Mouse (Mus musculus) G1E-ER4 (cell line): ENCODE results near the gene Gm12166. TPM values are rescaled to one million over a fixed set of nuclear protein-coding genes. Genes with fewer than 3 reads are reported as not detected.

Experiments
- GATA1 ChIP-seq: IDR thresholded peaks from one replicate; pipeline ENCODE4 v1.8.0; 2012; ENCODE audit warnings: low read length, inconsistent platforms
- polyA plus RNA-seq: library from polyadenylated mRNA; stranded (reverse); fragments of >175 nt; gene quantifications from 2 replicates; pipeline ENCODE4 v1.2.3, GENCODE M21; 2012

Gm12166 gene
- polyA plus RNA-seq, 1 experiment = 0.24 TPM

DNA sequence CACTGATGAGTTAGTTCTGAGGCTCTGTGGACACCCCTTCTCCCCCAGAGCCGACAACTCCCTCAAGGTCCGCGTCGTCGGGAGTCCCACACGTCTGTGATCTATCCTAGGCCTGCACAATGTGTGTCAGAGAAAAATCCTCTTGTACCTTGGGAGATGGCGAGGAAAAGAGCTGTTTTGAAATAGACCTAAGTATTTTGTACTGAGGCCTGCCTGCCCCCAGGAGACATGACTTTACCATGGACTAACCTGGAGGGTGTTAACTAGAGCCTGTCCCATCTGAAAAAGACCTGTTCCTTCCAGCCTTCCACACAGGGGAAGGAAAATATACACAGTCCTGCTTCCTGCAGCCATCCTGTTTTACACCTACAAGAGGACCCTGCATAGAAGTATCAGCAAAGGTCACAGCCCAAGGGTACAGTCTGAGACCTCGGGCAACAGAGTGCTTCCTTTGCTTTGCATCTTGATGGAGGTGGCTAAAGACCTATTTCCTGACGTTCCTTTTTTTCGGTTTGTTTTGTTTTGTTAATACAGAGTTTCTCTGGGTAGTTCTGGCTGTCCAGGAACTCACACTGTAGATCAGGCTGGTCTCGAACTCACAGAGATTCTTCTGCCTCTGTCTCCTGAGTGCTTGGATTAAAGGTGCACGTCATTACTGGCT is 10.4 kb downstream of the Gm12166 start:
- no peak for TF ChIP-seq GATA1

DNA sequence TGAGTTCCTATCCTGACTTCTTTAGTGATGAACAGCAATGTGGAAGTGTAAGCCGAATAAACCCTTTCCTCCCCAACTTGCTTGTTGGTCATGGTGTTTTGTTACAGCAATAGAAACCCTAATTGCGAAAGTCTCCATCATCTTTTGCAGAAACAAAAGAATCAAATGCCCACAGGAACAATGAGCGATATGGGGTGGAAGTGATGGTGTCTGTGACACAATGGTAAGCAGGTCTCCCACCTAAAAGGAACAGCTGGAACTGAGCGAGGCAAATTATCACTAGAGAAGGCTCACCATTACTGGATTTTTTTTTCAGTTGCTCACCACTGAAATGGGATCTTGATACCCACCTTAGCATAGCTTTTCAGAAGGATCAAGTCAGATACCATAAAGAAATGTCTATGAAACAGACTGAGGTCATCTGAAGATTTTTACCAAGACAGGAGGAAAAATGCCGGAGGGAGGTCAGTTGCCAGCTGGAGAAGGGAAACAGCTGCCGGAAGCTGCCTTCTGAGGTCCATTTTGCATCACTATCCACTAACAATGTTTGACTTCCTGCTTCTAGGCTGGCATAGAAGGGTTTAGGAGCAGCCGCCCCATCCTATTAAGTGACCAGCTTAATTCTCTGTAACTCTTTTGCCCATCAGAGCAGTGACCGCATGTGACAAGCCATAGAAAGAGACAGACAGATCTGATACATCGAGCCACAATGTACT is 11.1 kb downstream of the Gm12166 start:
- no peak for TF ChIP-seq GATA1

DNA sequence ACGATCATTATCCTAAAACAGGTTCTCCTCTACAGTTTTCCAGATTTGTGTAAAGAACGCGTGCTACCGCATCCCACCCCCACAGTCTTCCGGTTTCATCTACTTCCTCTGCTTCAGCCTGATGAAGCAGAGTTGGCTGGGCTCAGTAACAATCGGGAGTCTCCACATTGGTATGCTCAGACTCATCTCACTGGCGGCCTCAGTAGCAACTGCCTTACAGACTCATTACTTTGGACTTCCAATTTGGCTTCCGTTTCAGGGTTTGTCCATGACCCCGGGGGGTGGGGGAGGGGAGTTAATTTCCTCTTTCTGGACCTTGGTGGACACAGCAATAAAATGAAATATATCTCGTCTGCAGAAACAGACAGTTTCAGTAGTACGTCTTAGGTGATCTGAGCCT is 12.8 kb downstream of the Gm12166 start:
- TF ChIP-seq GATA1 = no peak

DNA sequence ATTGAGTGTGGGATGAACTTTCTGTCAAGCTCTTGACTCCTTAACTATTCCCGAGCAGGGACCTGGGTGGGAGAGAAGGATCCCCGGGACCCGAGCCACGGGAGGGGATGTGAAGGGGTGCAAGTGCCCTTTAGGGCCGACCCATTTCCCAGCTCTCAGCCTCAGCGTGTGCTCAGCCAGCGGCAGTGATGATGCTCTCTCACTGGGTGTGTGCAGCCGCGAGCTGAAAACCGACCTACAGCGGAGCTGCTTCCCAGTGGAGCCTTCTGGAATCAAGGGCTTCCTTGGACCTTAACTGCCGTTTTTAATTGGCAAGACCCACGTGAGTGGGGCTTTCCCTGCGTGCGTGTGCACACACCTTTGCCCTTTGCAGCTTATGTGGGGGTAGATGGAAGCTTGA is 13.2 kb downstream of the Gm12166 start:
- no peak for TF ChIP-seq GATA1

DNA sequence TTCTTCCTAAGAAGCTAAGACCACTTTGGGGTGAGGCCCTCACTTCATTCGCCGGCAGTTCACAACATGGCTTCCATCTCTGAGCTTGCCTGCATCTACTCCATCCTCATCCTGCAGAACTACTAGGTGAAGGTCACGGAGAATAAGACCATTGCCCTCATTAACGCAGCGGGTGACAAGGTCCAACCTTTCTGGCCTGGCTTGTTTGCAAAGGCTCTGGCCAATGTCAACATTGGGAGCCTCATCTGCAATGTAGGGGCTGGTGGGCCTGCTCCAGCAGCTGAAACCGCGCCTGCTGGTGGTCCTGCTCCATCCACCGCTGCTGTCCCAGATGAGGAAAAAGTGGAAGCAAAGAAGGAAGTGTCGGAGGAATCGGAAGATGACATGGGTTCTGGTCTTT is 15.7 kb downstream of the Gm12166 start:
- TF ChIP-seq GATA1 = no peak

DNA sequence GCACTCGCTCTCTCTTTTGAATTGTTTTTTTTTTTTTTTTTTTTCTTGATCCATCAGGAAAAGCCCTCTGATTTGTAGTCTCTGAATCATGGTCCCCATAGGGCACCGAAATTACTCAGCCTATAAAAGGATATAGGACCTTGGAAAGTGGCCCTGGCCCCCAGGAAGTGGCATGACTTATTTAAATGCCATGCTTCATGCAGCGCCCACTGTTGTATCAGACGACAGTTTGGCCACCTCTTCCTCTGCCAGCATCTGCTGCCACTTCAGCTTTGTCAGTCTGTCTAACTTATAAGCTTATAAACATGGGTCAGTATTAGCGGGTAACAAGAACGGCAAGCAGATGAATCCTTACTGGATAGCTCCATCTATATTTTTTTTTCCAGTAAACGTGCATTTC is 19.2 kb downstream of the Gm12166 start:
- no peak for TF ChIP-seq GATA1

DNA sequence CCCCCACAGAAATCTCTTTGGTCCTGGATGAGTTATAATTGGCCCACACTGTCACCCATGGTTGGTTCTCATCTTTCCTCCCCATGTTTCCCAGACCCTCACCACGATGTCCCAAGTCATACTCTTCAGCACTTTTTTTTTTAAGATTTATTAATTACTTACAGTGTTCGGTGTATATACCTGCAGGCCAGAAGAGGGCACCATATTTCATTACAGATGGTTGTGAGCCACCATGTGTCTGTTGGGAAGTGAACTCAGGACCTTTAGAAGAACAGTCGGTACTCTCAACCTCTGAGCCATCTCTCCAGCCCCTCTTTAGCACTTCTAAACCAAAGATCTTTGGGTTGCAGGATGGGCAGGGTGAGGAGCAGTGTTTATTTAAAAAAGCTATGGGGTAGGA is 20.7 kb downstream of the Gm12166 start:
- TF ChIP-seq GATA1 = no peak

DNA sequence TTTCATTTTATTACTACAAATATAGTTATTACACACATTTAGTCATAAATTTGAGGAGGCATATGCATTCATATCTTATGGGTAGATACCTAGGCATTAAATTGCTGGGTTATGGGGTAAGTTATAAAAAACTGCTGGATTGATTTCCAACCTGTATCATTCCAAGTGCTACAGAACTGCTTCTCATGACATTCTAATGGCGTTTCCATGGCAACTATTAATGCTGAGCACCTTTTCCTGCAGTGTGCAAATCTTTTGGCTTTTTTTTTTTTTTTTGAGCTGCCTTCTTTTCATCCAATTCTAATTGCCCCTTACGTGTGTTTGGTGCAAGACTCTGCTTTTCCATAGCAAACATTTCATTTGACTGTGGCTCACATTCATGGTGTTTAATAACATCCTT is 22.1 kb downstream of the Gm12166 start:
- TF ChIP-seq GATA1 = no peak

DNA sequence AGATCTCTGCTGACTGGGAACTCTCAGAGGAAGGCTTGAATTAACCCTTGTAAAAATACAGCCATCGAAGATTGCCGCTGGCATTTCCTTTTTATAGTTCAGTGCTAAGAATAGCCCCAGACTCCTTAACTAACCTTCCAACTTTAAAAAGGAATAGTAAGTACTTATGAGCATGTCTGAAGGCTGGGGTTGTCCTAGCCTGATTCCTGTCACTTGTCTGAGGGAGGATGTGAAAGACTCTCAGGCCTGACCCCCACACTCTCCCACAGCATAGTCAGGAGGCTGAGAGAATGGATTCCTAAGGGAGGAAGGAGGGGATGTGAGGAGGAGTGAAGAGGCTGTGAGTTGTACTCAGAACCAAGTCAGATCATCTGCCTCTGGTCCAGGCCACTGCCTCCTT is 22.6 kb downstream of the Gm12166 start:
- no peak for TF ChIP-seq GATA1

DNA sequence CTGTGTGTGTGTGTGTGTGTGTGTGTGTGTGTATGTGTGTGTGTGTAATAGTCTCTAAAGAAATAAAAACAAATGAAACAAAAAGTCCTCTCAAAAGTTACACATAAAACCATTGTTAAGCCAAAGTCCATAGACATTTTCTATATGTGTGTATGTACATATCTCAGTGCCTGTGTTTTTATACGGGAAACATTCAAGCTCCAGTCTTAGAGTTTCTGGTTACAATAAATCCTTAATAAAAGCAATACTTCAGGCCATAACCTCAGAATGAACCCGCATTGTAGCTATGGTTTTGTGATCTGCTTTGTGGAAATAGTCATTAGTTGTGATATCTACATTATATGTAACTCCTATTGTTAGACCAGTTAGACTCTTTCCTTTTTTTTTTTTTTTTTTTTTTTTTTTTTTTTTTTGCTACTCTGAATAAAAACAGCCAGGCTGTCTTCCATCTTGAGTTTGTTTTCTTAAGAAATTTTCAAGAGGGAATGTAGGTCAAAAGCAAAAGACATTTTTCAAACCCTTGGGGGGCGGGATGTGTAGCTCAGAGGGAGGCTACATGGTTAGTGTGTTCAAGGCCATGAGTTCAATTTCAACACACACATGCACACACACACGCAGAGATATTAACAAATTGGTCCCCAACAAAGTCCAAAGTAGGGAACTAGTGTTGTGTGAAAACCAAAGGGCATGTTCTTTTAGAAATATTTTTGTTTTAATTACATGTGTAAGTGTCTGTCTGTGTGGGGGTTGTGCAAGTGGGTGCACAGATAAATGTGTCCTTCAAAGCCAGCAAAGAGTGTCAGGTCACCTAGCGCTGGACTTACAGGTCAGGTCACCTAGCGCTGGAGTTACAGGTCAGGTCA is 23.9 kb downstream of the Gm12166 start:
- no peak for TF ChIP-seq GATA1

DNA sequence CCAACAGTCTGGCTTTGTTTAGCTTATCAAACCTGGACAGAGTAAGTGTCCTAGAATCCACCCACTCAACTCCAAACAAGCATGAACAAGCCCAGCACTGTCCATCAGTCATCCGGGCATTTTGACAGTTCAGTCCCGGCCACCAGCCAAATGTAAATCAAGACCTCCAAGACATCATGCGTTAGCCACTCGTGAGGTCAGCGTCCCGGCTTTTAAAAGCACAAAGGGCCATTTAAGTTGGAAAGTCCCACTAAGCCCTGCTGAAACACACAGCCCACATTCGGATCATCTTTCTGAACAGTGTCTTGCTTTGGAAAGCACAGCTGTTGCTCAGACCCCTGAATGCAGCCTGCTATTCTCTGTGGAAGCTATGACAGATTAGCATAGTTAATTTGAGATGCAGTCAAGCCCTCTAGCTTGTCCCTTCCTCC is 26.1 kb downstream of the Gm12166 start:
- TF ChIP-seq GATA1 = no peak

DNA sequence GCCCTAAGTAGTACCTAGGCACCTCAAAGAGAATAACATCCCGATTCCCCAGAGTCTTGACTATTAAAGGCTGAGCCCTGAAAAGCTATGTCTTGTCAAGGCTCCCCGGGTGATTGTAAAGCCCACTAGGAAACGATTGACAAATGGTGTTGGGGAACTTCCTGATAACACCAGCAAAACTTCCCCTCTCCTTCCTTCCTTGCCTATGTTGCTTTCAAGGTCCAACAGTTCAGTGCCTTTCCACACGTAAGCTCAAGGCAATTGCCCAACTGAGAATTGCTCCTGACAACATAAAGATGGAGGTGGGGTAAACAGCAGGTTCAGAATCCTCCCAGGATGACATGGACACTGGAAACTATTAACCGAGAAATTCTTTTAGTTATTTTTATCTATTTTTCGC is 29.1 kb downstream of the Gm12166 start:
- no peak for TF ChIP-seq GATA1

DNA sequence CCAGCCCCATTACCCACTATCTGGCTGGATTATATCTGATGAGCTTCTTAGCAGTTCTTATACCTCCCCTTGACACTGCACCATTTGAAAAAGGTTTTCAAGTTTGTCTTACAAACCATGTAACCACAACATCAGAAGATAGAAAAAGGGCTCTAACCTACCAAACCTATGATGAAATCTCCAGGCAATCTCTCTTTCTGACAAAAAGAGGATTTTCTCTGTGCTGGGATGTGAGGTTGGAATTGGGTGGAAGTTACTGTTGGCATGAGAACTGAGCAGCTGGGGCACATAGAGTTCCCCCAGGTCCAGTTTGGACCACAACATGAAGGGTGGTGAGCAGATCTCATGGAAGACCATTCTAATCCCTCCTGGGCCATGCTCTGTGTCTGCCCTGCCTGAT is 30.3 kb downstream of the Gm12166 start:
- no peak for TF ChIP-seq GATA1

DNA sequence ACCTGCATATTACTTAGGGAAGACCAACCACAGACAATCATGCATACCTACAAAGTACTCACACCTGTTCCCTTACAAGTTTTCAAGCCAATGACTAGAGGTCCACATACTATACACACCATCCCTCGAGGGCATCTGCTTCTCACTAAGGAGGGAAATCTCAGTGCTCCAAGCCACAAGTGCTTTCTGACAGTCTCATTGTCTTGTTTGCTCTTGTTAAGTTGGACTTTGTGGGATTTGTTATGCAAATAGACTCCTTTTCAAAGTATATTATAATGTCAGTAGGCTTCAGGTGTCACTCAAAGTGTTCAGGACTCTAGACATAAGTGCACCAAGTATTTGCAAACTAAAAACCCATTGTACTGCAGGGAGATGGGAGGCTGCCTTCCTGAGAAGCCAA is 31.9 kb downstream of the Gm12166 start:
- no peak for TF ChIP-seq GATA1

DNA sequence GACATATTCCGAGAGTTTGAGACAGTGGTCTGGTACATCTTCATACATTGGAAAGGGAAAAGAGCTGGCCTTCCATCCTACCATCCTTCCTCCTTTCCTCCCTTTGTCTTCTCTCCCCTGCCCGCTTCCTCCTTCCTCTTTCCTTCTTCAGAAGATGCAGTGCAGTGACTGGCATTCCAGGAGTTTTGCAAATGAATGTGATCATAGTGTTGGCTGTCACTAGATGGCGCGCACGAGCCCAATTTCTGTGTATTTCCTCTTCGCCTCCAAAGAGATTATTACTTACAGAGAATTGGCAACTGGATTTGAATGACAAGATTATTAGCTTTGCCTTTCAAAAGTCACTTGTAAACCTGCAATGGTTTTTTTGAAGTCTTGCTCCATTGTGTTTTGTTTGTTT is 36.1 kb downstream of the Gm12166 start:
- no peak for TF ChIP-seq GATA1

Other genes starting within 250 kb of the Gm12166 start
- gene Clint1, start 200.3 kb downstream of the Gm12166 start, polyA plus RNA-seq = 79.1 and 96.4 TPM in 2 replicates
- 39.2 and 45.9 TPM in 2 replicates for gene Lsm11, start 107.4 kb downstream of the Gm12166 start, polyA plus RNA-seq
- 4.5 and 8.5 TPM in 2 replicates for gene Thg1l, start 96.8 kb downstream of the Gm12166 start, polyA plus RNA-seq
- not detected in 2 replicates for gene Sox30, start 72.0 kb downstream of the Gm12166 start, polyA plus RNA-seq
- gene Adam19, start 3.7 kb upstream of the Gm12166 start, polyA plus RNA-seq = not detected in 2 replicates
- not detected in 2 replicates for gene Nipal4, start 114.2 kb upstream of the Gm12166 start, polyA plus RNA-seq
- gene Fndc9, start 183.2 kb upstream of the Gm12166 start, polyA plus RNA-seq = not detected in 2 replicates